Mouse (Mus musculus) ES-Bruce4 (cell line): ENCODE results near the gene Map7d1.

Source experiments
- CTCF ChIP-seq: IDR thresholded peaks from one replicate; pipeline ENCODE4 v1.8.1; 2011; ENCODE audit warnings: low read depth, low read length
- POLR2A ChIP-seq: IDR thresholded peaks from one replicate; pipeline ENCODE4 v1.8.1; 2011; ENCODE audit warnings: low read length; ENCODE audit not compliant: insufficient read depth

GRCm38 (mm10) chr4:126300916-126301583 lies 44.9 kb upstream of the Map7d1 start:
- no peak for TF ChIP-seq POLR2A
- TF ChIP-seq CTCF: no peak
